Mouse (Mus musculus): ENCODE measurements around the gene Mex3d. TPM values are rescaled to one million over a fixed set of nuclear protein-coding genes. Genes with fewer than 3 reads are reported as not detected.

Gene Mex3d
- total RNA-seq, 2 experiments from 2014 or later: 8.1 to 8.6 TPM

GRCm38 (mm10) chr10:80417371-80417770, 29.9 kb upstream of the Mex3d start:
- intact Hi-C loops (cut with DNase I): no loop called here
- DNase-seq: no peak

DNA sequence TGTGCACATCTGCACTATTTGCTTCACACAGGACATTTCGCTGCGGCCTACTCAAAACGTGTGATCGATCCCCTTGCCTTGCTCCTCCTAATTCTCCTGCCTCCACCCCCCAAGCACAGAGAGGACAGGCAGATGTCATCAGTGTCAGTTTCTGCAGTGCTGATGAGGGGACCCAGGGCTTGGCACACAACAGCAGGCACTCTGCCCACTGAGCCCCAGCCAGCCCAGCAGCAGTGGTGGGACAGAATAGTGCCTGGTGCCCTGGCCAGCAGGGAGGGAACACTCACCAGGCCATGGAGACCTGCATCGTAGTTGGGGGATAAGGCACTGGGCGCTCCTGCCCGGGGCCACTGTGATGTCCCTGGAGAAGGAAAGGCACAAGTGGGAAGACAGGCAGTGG, 28.1 kb upstream of the Mex3d start:
- intact Hi-C loops (cut with DNase I): no loop called here
- DNase-seq: no peak

DNA sequence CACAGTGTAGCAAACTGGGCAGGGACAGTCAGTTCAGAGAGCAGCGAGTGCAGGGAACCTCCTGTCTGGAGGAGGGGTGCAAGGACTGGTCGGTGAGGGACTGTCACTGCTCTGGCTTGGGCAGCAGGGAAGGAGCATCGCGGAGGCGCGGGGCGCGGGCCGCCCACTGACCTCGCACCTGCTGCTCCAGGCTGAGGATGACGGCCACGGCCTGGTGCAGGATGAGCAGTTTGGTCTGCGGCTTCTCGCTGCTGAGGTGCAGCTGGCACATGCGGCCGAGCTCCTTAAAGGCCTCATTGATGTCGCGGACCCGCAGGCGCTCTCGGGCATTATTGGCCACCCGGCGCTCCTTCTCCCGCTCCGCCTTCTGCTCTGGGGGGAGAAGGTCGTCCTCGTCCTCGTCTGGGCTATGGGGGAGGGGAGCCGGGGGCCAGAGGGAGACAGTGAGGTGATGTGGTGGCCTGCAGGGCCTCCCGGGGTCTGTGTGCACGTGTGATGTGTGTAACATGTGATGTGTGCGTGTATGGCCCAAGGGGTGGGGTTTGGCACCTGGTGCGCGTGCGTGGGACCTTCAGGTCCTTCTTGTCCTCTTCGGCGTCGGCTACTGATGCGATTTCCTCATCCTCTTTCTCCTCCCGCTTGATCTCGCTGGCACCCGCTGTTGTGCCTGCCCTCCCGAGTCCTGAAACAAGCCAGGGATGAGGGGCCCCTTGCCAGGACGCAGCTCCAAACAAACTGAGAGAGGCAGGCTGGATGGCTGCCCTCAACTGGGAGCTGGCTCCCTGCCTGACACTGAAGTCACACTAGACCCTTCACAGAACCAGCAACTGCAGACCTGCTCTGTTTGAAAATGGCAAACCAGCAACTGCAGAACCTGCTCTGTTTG, 25.4 kb upstream of the Mex3d start:
- DNase-seq: peak; percentile 67 to 72
- intact Hi-C loops (cut with DNase I): no loop called here

- DNase-seq: no peak
- intact Hi-C loops (cut with DNase I): loop anchor here (2.0 kb wide), 1 partner anchor 25 kb away; the partner anchor contains the start of gene Tcf3
Measured at GRCm38 (mm10) chr10:80407924-80408323, 20.5 kb upstream of the Mex3d start.

DNA sequence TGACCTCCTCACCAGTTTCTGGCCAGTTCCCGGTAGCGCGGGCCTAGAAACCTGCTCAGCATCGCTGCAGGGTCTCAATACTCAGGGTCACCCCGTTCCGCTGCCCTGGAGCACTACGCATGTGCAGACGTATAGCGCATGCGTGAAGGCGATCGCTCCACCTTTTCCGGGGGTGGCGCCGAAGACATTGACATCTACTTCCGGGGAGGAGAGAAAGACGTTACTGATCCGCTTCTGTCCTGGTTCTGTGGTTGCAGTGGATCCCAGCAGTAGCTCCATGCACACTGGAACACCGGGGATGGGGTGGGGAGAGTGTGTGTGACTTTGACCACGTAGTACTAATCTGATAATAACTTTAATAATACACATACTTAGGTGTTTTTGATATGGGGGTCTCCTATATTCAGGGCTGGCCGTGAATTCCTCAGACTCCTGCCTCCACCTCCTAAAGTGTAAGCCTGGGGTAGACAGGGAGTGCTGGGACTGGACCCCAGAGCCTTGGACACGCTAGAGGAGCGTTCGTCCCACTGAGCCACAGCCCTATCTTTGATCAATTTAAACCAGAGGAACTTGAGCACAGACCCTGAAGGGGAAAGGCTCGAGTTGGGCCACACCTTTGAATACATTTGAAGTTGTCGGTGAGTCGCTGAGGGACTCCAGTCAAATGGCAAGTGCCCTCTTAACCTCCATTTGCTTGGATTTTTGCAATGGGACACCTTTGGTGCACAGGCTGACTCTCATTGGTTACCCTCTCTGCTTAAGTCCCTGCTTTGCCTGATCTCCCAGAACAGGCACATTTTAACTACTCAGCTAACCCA, 19.4 kb upstream of the Mex3d start, which contains the start of gene Uqcr11:
Uqcr11 (minus strand) TSS at position 147 of the 818 bp plus-strand sequence.
- intact Hi-C loops (cut with DNase I): loop anchor here (2.0 kb wide), 1 partner anchor 26 kb away; the partner anchor contains the start of gene Tcf3
- DNase-seq: peak; percentile 92 to 93

DNA sequence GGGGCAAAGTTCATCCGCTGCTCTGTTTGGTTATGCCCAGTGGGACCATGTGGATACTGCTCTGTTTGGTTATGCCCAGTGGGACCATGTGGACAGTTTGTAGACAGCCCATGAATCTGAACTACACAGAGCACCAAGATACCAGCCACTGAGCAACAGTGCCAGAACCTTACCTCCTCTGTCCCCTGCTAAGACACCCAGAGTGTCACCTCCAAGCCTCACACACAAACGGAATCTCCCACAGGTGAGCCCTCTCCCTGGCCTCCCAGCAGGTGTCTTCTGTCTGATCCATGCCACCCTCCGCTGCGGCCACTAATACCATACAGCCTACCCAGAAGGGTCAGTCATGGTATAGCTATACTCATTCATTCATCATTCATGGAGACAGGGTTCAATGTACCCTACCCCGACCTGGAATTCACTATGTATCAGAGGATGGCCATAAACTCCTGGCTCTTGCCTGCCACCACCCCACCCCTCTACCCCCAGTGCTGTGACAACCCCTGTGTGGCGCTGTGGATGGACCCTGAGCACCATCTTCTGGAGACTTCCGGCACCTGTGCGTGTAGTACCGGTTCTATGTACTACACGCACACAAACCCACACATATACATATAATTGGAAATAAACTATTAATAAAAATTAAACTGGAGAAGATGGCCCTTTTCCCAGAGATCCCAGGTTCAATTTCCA, 18.2 kb upstream of the Mex3d start:
- no peak for DNase-seq
- intact Hi-C loops (cut with DNase I): loop anchor here (2.0 kb wide), 1 partner anchor 27 kb away; the partner anchor contains the start of gene Tcf3

DNA sequence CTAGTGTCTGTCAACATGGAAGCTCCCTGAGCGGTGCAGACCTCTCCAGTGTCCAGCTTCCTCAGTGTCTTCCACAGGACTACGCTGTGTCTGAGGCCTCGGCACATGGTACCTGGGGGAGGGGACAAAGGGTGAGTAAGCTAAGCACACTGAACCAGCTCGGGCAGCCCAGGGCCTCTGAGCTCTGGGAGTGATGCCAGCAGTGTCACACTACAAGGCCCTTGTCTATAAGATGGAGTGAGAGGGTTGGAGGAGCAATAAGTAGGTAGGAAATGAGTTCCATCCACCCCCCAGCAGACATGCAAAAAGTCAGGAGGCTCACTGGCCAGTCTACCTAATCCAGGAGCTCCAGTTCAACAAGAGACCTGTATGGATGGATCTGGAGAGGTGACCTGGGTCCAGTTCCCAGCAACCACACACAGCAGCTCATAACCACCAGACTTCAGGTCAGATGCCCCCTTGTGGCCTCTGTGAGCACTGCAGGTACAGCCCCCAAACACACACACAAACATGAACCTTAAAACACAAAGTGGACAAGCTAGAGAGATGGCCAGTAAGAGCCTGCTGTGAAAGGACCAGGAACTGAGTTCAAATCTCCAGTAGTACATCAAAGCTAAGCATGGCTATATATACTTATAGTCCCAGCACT, 15.7 kb upstream of the Mex3d start:
- DNase-seq: peak in 1 of 2 experiments; percentile 27
- intact Hi-C loops (cut with DNase I): no loop called here

GRCm38 (mm10) chr10:80400704-80401161, 13.3 kb upstream of the Mex3d start:
- intact Hi-C loops (cut with DNase I): no loop called here
- no peak for DNase-seq

- intact Hi-C loops (cut with DNase I): no loop called here
- no peak for DNase-seq
Measured at GRCm38 (mm10) chr10:80399973-80400703, 12.7 kb upstream of the Mex3d start.

- DNase-seq: peak; percentile 99
- intact Hi-C loops (cut with DNase I): no loop called here
Measured at GRCm38 (mm10) chr10:80399191-80399972, 11.9 kb upstream of the Mex3d start, which contains the start of gene Mbd3. TSS of gene Mbd3 (minus strand) at chr10:80399550.

DNA sequence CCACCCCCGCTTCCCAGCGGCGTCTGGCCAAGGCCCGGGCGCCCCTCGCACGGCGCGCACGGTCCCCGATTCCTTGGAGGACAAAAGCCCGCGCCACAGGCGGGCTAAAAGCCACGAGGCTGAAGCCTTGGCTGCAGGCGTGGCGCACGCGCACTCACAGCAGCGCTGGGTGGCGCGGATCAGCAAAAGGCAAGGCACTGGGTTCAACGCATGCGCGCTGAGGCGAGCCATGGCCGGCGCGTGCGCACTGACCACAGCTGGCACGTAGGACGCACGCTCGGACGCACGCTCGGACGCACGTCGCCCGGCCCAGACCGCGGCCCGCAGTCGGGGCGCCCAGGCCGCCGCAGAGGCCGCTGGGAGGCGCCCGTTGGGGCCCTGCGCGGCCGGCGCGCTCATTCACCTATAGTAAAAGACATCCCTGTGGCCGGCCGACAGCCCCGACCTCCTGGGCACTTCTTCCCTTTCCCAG, 11.3 kb upstream of the Mex3d start:
- peak; percentile 97 to 98 for DNase-seq
- intact Hi-C loops (cut with DNase I): loop anchor here (1.0 kb wide), 1 partner anchor 10 kb away; no protein-coding TSS in a partner anchor

- intact Hi-C loops (cut with DNase I): loop anchor here (1.0 kb wide), 1 partner anchor 10 kb away; no protein-coding TSS in a partner anchor
- no peak for DNase-seq
Measured at GRCm38 (mm10) chr10:80398174-80398535, 10.7 kb upstream of the Mex3d start.

DNA sequence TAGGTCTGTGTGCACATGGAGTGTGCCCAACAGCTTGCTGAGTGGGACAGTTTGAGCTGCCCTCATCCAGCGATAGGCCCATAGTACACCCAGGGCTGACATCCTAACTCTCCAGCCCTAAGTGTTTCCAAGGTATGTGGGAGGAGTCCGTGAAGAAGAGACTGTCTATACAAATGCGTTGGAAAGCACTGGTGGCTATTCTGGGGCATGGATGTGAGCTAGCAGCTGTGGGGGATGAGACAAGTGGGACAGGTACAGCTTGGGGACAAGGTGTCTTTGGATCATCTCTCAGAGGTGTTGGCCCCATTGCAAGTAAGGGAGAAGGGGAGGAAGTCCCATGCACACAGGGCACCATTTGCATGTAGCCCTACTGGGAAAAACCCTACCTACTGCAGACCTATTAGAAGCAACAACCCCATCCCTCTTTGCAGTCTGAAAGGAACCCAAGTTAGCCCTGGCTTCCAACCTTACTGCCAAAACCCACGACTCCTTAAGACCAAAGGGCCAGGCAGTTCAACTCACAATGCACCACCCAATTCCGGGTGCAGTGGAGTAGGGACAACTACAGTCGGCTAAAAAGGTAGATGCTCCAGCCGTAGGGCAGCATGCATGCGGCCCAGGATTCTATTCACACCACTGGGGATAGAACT, 10.2 kb upstream of the Mex3d start:
- no peak for DNase-seq

DNA sequence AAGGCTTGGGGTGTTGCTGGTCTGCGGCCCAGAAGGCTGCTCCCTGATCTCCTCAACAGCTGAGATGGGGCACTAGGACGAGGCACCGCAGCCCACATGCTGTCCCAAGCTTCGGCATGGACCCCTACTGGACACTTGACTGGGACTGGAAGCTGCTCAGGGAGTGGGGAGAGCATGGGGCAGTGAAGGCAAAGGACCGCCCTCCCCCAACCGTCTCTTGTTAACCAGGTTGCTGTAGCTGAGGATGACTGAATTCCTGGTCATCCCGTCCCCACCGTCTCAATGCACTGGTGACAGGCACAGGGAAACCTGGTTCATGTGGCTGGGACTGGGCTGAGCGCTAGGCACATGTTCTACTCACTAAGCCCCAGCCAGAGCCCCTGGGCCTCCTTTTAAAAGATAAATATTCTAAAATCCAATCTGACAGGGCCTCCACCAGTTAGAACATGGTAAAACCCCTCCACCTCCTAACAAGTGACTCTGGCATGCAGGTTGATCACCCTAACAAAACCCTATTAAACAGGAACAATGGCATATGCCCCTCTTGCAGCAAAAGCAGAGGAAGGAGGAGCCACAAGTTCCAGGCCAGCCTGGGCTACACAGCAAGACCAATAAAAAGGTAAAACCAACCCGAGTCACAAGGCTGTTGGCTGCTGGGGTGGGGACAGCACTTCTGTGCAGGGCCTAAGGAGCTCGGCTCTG, 9.5 kb upstream of the Mex3d start:
- intact Hi-C loops (cut with DNase I): no loop called here
- no peak for DNase-seq

More for the DNA sequence above, 10.2 kb upstream of the Mex3d start:
- intact Hi-C loops (cut with DNase I): loop anchor here (1.0 kb wide), 1 partner anchor 9 kb away; no protein-coding TSS in a partner anchor

DNA sequence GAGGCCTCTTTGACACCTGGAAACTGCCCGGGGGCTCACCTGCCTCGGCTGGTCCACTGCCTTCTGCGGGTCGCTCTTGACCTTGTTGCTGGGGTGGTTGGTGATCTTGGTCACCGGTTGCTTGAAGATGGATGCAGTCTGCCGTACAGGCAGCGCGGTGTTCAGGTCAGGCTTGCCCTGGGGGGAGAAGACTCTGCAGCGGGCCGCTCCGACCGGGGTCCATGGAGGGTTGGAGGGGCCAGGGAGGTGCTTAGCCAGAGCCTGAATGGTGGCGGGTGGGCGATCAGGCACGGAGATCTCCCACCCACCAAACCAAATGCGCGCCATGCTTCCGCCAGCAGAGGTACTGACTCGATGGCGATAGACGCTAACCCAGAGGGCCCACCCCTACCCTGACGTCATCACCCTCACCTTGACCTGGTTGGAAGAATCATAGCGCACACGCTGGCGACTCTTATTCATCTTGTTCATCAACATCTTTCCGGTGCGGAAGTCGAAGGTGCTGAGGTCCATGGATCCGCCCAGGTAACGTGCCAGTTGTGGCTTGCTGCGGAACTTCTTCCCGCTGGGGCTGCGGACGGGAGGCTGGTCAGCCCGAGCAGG, 7.7 kb upstream of the Mex3d start:
- intact Hi-C loops (cut with DNase I): no loop called here
- DNase-seq: no peak

DNA sequence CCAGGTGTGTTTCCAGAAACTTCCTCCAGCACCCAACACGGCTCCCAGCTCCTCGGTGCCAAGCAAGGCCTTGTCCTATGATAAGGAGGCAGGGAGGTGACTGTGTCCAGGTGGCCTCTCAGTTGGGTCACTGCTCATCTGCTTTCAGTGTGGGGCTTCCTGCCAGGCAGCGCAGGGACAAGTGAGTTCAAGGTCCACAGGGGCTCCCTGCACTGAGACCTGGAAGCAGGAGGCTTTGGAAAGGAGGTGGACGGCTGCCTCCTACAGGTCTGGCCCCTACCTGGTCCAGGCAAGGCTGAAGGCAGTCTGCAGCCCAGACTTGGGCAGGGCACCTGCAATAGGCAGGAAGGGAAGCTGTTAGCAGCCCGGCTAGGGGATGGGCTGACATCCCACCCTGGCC, 5.2 kb upstream of the Mex3d start:
- intact Hi-C loops (cut with DNase I): no loop called here
- no peak for DNase-seq

GRCm38 (mm10) chr10:80390697-80391096, 3.2 kb upstream of the Mex3d start:
- intact Hi-C loops (cut with DNase I): no loop called here
- no peak for DNase-seq
